Mouse (Mus musculus): Measurements from ENCODE around the gene Arhgap11a. TPM values are rescaled to one million over a fixed set of nuclear protein-coding genes. Genes with fewer than 3 reads are reported as not detected.
A peak's percentile ranks its signal among the peaks of the same experiment; 100 is the strongest.

Arhgap11a gene
- polyA plus RNA-seq (2012; ENCODE audit: insufficient read depth, insufficient read length, low replicate concordance, missing spikeins) = not detected in 2 replicates

- Histone ChIP-seq H3K4me3 (ENCODE audit: insufficient read depth, low read depth, low read length) (peak within 1 kb of the TSS; percentile 82), H3K4me1 (ENCODE audit: control insufficient read depth, insufficient read depth, low read length) (peaks cover 7% of the 10 kb centered on the region), H3K27ac (ENCODE audit: insufficient read depth, low read depth, low read length) (peak within 1 kb of the TSS; percentile 84)
- no peak for TF ChIP-seq POLR2A (IDR thresholded peaks at IDR 0.05; ENCODE audit: insufficient read depth, low read depth, low read length)
- TF ChIP-seq CTCF (IDR thresholded peaks at IDR 0.05; ENCODE audit: insufficient read depth, low read depth, low read length) = no peak
- under 1% methylated on average over 48 of the region's 48 CpGs for WGBS
Observed at GRCm38 (mm10) chr2:113848245-113849121, at the start of gene Arhgap11a. Gene Arhgap11a (minus strand): TSS chr2:113848661.

- no peak overlapping the region for H3K27ac ChIP-seq (ENCODE audit: insufficient read depth, low read depth, low read length)
- H3K4me3 ChIP-seq (ENCODE audit: insufficient read depth, low read depth, low read length) = no peak overlapping the region
- WGBS = 82% methylated on average over 10 of the region's 12 CpGs
- TF ChIP-seq POLR2A (IDR thresholded peaks at IDR 0.05; ENCODE audit: insufficient read depth, low read depth, low read length) (no peak), CTCF (IDR thresholded peaks at IDR 0.05; ENCODE audit: insufficient read depth, low read depth, low read length) (no peak)
- no peaks in the 10 kb centered on the region for H3K4me1 ChIP-seq (ENCODE audit: control insufficient read depth, insufficient read depth, low read length)
Observed at GRCm38 (mm10) chr2:113893385-113894122, 45.1 kb upstream of the Arhgap11a start.

- TF ChIP-seq CTCF (IDR thresholded peaks at IDR 0.05; ENCODE audit: insufficient read depth, low read depth, low read length) (no peak), POLR2A (IDR thresholded peaks at IDR 0.05; ENCODE audit: insufficient read depth, low read depth, low read length) (no peak)
- WGBS = 76% methylated on average over 4 of the region's 4 CpGs
- no peak overlapping the region for H3K4me3 ChIP-seq (ENCODE audit: insufficient read depth, low read depth, low read length)
- no peak overlapping the region for H3K27ac ChIP-seq (ENCODE audit: insufficient read depth, low read depth, low read length)
- no peaks in the 10 kb centered on the region for H3K4me1 ChIP-seq (ENCODE audit: control insufficient read depth, insufficient read depth, low read length)
Observed at GRCm38 (mm10) chr2:113887166-113887565, 38.7 kb upstream of the Arhgap11a start.

DNA sequence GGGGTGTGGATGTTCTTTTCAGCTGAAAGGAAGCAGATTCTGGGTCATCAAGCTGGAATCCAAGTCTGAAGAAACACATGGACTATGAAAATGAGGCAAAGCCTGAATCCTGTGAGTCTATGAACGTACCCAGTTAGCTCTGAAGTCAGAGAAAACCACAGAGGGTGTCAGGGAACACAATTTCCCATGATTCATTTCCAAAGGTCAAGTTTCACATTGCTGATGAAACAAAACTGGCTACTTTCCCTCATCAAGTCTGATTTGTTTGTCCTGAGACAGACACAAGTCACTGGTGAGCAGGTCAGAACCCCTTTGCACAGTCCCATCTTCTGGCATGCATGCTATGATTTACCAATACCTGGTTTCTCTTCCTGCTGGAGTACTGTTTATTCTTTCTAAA, 37.6 kb upstream of the Arhgap11a start:
- Histone ChIP-seq H3K4me1 (ENCODE audit: control insufficient read depth, insufficient read depth, low read length) (no peaks in the 10 kb centered on the region), H3K4me3 (ENCODE audit: insufficient read depth, low read depth, low read length) (no peak overlapping the region), H3K27ac (ENCODE audit: insufficient read depth, low read depth, low read length) (no peak overlapping the region)
- TF ChIP-seq CTCF (IDR thresholded peaks at IDR 0.05; ENCODE audit: insufficient read depth, low read depth, low read length) (no peak), POLR2A (IDR thresholded peaks at IDR 0.05; ENCODE audit: insufficient read depth, low read depth, low read length) (no peak)
- WGBS = 86% methylated on average over 1 of the region's 1 CpGs

GRCm38 (mm10) chr2:113870115-113870514, 21.7 kb upstream of the Arhgap11a start:
- no peak overlapping the region for H3K4me3 ChIP-seq (ENCODE audit: insufficient read depth, low read depth, low read length)
- H3K4me1 ChIP-seq (ENCODE audit: control insufficient read depth, insufficient read depth, low read length) = no peaks in the 10 kb centered on the region
- WGBS = 89% methylated on average over 1 of the region's 1 CpGs
- TF ChIP-seq CTCF (IDR thresholded peaks at IDR 0.05; ENCODE audit: insufficient read depth, low read depth, low read length) = no peak
- TF ChIP-seq POLR2A (IDR thresholded peaks at IDR 0.05; ENCODE audit: insufficient read depth, low read depth, low read length) = no peak
- H3K27ac ChIP-seq (ENCODE audit: insufficient read depth, low read depth, low read length) = no peak overlapping the region

DNA sequence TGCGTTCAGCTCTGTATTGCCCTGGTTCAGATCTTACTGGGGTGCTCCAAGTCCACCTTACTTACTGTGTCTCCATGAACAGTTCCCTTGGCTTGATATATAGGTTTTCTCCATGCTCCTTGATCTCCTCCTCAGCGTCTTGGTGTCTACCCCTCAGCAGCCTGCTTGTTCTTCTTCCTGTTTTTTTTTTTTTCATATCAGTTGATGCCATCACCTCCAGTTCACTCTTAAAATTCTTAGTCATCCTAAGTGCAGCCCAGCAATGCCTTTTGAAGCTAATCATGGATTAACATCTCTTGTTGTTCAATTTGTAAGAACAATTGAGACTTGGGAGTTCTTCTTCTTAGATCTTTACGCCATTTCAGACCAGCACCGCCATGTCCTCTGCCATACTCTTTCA, 19.9 kb upstream of the Arhgap11a start:
- TF ChIP-seq POLR2A (IDR thresholded peaks at IDR 0.05; ENCODE audit: insufficient read depth, low read depth, low read length) (no peak), CTCF (IDR thresholded peaks at IDR 0.05; ENCODE audit: insufficient read depth, low read depth, low read length) (no peak)
- Histone ChIP-seq H3K27ac (ENCODE audit: insufficient read depth, low read depth, low read length) (no peak overlapping the region), H3K4me3 (ENCODE audit: insufficient read depth, low read depth, low read length) (no peak overlapping the region), H3K4me1 (ENCODE audit: control insufficient read depth, insufficient read depth, low read length) (no peaks in the 10 kb centered on the region)
- WGBS = 81% methylated on average over 4 of the region's 4 CpGs

DNA sequence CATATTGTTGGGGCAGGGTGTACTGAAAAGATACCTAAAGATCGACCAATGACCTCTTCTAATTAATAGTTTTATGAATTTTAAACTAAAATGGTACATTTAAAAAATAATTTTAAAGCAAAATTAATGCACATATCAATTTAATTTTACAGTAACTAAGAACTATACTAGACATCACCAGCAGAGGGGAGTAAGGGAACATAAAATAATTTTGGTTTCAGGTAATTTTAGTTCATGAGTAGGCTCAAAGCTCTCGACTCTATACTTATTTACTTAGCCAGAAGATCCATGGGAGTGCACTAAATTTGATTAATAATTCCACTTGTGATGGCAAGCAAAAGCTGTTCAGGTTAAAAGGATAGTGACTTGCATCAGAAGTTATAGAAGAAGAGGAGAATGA, 17.7 kb upstream of the Arhgap11a start:
- no peak for TF ChIP-seq POLR2A (IDR thresholded peaks at IDR 0.05; ENCODE audit: insufficient read depth, low read depth, low read length)
- TF ChIP-seq CTCF (IDR thresholded peaks at IDR 0.05; ENCODE audit: insufficient read depth, low read depth, low read length) = no peak
- Histone ChIP-seq H3K4me3 (ENCODE audit: insufficient read depth, low read depth, low read length) (no peak overlapping the region), H3K27ac (ENCODE audit: insufficient read depth, low read depth, low read length) (no peak overlapping the region), H3K4me1 (ENCODE audit: control insufficient read depth, insufficient read depth, low read length) (no peaks in the 10 kb centered on the region)
- WGBS = 33% methylated on average over 2 of the region's 2 CpGs

GRCm38 (mm10) chr2:113849141-113849540, 680 bp upstream of the Arhgap11a start:
- TF ChIP-seq CTCF (IDR thresholded peaks at IDR 0.05; ENCODE audit: insufficient read depth, low read depth, low read length) (no peak), POLR2A (IDR thresholded peaks at IDR 0.05; ENCODE audit: insufficient read depth, low read depth, low read length) (no peak)
- 0% methylated on average over 3 of the region's 3 CpGs for whole genome bisulfite sequencing
- Histone ChIP-seq H3K27ac (ENCODE audit: insufficient read depth, low read depth, low read length) (peak overlapping the region; percentile 84), H3K4me3 (ENCODE audit: insufficient read depth, low read depth, low read length) (peak overlapping the region; percentile 82; the same call in 1 of the 2 replicates), H3K4me1 (ENCODE audit: control insufficient read depth, insufficient read depth, low read length) (peaks cover 7% of the 10 kb centered on the region)
